Mouse (Mus musculus): Measurements from ENCODE around the gene Spout1. TPM values are rescaled to one million over a fixed set of nuclear protein-coding genes. Genes with fewer than 3 reads are reported as not detected.

Spout1 gene
- polyA plus RNA-seq, 1 experiment from 2014 or later: 61.0 TPM

Other genes with a start within 250 kb of the Spout1 start
- 71.1 and 73.5 TPM in 2 replicates for gene Gle1, start 243.0 kb downstream of the Spout1 start, polyA plus RNA-seq (2016; fragmentation: Nextera tagmentation; extraction: Ambion mirVana)
- gene Sptan1, start 212.9 kb downstream of the Spout1 start, polyA plus RNA-seq (2016; fragmentation: Nextera tagmentation; extraction: Ambion mirVana): 177 and 206 TPM in 2 replicates
- 37.4 and 41.4 TPM in 2 replicates for gene Wdr34, start 129.6 kb downstream of the Spout1 start, polyA plus RNA-seq (2016; fragmentation: Nextera tagmentation; extraction: Ambion mirVana)
- gene Set, start 121.1 kb downstream of the Spout1 start, polyA plus RNA-seq (2016; fragmentation: Nextera tagmentation; extraction: Ambion mirVana): 572 and 583 TPM in 2 replicates
- gene Pkn3, start 100.8 kb downstream of the Spout1 start, polyA plus RNA-seq (2016; fragmentation: Nextera tagmentation; extraction: Ambion mirVana): 6.4 and 6.9 TPM in 2 replicates
- 25.3 and 27.9 TPM in 2 replicates for gene Zdhhc12, start 84.8 kb downstream of the Spout1 start, polyA plus RNA-seq (2016; fragmentation: Nextera tagmentation; extraction: Ambion mirVana)
- gene Zer1, start 53.9 kb downstream of the Spout1 start, polyA plus RNA-seq (2016; fragmentation: Nextera tagmentation; extraction: Ambion mirVana): 10.6 and 11.1 TPM in 2 replicates
- gene Tbc1d13, start 44.7 kb downstream of the Spout1 start, polyA plus RNA-seq (2016; fragmentation: Nextera tagmentation; extraction: Ambion mirVana): 8.2 and 11.3 TPM in 2 replicates
- 17.1 and 17.7 TPM in 2 replicates for gene Endog, start 7.0 kb downstream of the Spout1 start, polyA plus RNA-seq (2016; fragmentation: Nextera tagmentation; extraction: Ambion mirVana)
- 12.5 and 12.7 TPM in 2 replicates for gene Kyat1, start 27.4 kb upstream of the Spout1 start, polyA plus RNA-seq (2016; fragmentation: Nextera tagmentation; extraction: Ambion mirVana)
- gene Lrrc8a, start 59.3 kb upstream of the Spout1 start, polyA plus RNA-seq (2016; fragmentation: Nextera tagmentation; extraction: Ambion mirVana): 30.6 and 43.0 TPM in 2 replicates
- 0.17 and 0.34 TPM in 2 replicates for gene Gm28035, start 62.1 kb upstream of the Spout1 start, polyA plus RNA-seq (2016; fragmentation: Nextera tagmentation; extraction: Ambion mirVana)
- gene Phyhd1, start 87.7 kb upstream of the Spout1 start, polyA plus RNA-seq (2016; fragmentation: Nextera tagmentation; extraction: Ambion mirVana): 3.8 and 4.2 TPM in 2 replicates
- not detected in 2 replicates for gene Gm28038, start 102.6 kb upstream of the Spout1 start, polyA plus RNA-seq (2016; fragmentation: Nextera tagmentation; extraction: Ambion mirVana)
- gene Dolk, start 107.9 kb upstream of the Spout1 start, polyA plus RNA-seq (2016; fragmentation: Nextera tagmentation; extraction: Ambion mirVana): 27.5 and 28.8 TPM in 2 replicates
- gene Nup188, start 107.9 kb upstream of the Spout1 start, polyA plus RNA-seq (2016; fragmentation: Nextera tagmentation; extraction: Ambion mirVana): 26.4 and 34.4 TPM in 2 replicates
- 105 and 118 TPM in 2 replicates for gene Sh3glb2, start 180.9 kb upstream of the Spout1 start, polyA plus RNA-seq (2016; fragmentation: Nextera tagmentation; extraction: Ambion mirVana)
- gene Miga2, start 185.8 kb upstream of the Spout1 start, polyA plus RNA-seq (2016; fragmentation: Nextera tagmentation; extraction: Ambion mirVana): 28.5 and 31.8 TPM in 2 replicates
- gene Dolpp1, start 213.8 kb upstream of the Spout1 start, polyA plus RNA-seq (2016; fragmentation: Nextera tagmentation; extraction: Ambion mirVana): 51.9 and 52.3 TPM in 2 replicates
- gene Crat, start 237.4 kb upstream of the Spout1 start, polyA plus RNA-seq (2016; fragmentation: Nextera tagmentation; extraction: Ambion mirVana): 26.0 and 27.7 TPM in 2 replicates
- gene Ptpa, start 237.6 kb upstream of the Spout1 start, polyA plus RNA-seq (2016; fragmentation: Nextera tagmentation; extraction: Ambion mirVana): 129 and 135 TPM in 2 replicates

All from neural tube, embryonic 12.5 days (tissue).